Mouse (Mus musculus): ENCODE data around the gene Hoxa10.

- TF ChIP-seq TCF12 (IDR thresholded peaks at IDR 0.05; ENCODE audit: insufficient read depth, poor library complexity, severe bottlenecking) (no peak), SRF (IDR thresholded peaks at IDR 0.05; ENCODE audit: control insufficient read depth, insufficient read length, low read depth) (no peak), E2F4 (IDR thresholded peaks at IDR 0.05; ENCODE audit: insufficient read depth) (no peak), USF1 (IDR thresholded peaks at IDR 0.05; ENCODE audit: low read depth) (no peak), MAX (IDR thresholded peaks at IDR 0.05; ENCODE audit: low read depth) (no peak), MYOD1 (IDR thresholded peaks at IDR 0.05; ENCODE audit: control insufficient read depth in 1 of 3, insufficient read length in 2 of 3, low read depth in 2 of 3) (no peak), POLR2A (IDR thresholded peaks at IDR 0.05; ENCODE audit: insufficient read length, low read depth) (no peak), POLR2AphosphoS2 (IDR thresholded peaks at IDR 0.05; ENCODE audit: insufficient read length, low read depth) (no peak), MYOG (IDR thresholded peaks at IDR 0.05; ENCODE audit: control insufficient read depth in 1 of 3, insufficient read depth in 1 of 3, insufficient read length in 2 of 3, low read depth in 2 of 3) (no peak)
Measured at GRCm38 (mm10) chr6:52215070-52215469, 25.6 kb downstream of the Hoxa10 start.
